Mouse (Mus musculus) gastrocnemius, adult 18-20 months (tissue): ENCODE data around the gene Rap1b. TPM values are rescaled to one million over a fixed set of nuclear protein-coding genes. Genes with fewer than 3 reads are reported as not detected.
A peak's percentile ranks its signal among the peaks of the same experiment; 100 is the strongest.

ENCODE experiments used
- DNase-seq: peaks from one replicate; pipeline ENCODE4 v3.0.0; 2021; ENCODE audit warnings: low spot score
- total RNA-seq, 2 experiments: library from RNA; stranded (reverse); gene quantifications; 2 replicates each; pipeline ENCODE4 v1.2.3; 2021

Rap1b gene
- total RNA-seq, 2 experiments from 2014 or later = 18.7 to 24.9 TPM

GRCm38 (mm10) chr10:117859800-117860199, 14.0 kb upstream of the Rap1b start:
- no peak for DNase-seq

GRCm38 (mm10) chr10:117858241-117858640, 12.4 kb upstream of the Rap1b start:
- DNase-seq = no peak

- no peak for DNase-seq
Observed at GRCm38 (mm10) chr10:117856001-117856720, 10.3 kb upstream of the Rap1b start.

- DNase-seq = no peak
Observed at GRCm38 (mm10) chr10:117852648-117853192, 6.9 kb upstream of the Rap1b start.

- no peak for DNase-seq
Observed at GRCm38 (mm10) chr10:117848981-117849380, 3.1 kb upstream of the Rap1b start.

GRCm38 (mm10) chr10:117846796-117847195, 961 bp upstream of the Rap1b start:
- DNase-seq = no peak

GRCm38 (mm10) chr10:117846260-117846632, 411 bp upstream of the Rap1b start:
- no peak for DNase-seq

- peak; percentile 58 for DNase-seq
Observed at GRCm38 (mm10) chr10:117844782-117845596, 846 bp downstream of the Rap1b start.

GRCm38 (mm10) chr10:117844279-117844678, 1.6 kb downstream of the Rap1b start:
- DNase-seq = no peak

- no peak for DNase-seq
Observed at GRCm38 (mm10) chr10:117843690-117844089, 2.1 kb downstream of the Rap1b start.

GRCm38 (mm10) chr10:117841765-117842164, 4.1 kb downstream of the Rap1b start:
- DNase-seq = no peak

GRCm38 (mm10) chr10:117840431-117840995, 5.3 kb downstream of the Rap1b start:
- DNase-seq = no peak

GRCm38 (mm10) chr10:117839737-117840136, 6.1 kb downstream of the Rap1b start:
- DNase-seq = no peak

GRCm38 (mm10) chr10:117838924-117839323, 6.9 kb downstream of the Rap1b start:
- DNase-seq = no peak

GRCm38 (mm10) chr10:117836354-117836753, 9.5 kb downstream of the Rap1b start:
- DNase-seq = no peak

- no peak for DNase-seq
Observed at GRCm38 (mm10) chr10:117835453-117835852, 10.4 kb downstream of the Rap1b start.

GRCm38 (mm10) chr10:117830797-117831196, 15.0 kb downstream of the Rap1b start:
- no peak for DNase-seq

GRCm38 (mm10) chr10:117829472-117830155, 16.2 kb downstream of the Rap1b start:
- DNase-seq = no peak

- DNase-seq = no peak
Observed at GRCm38 (mm10) chr10:117829022-117829421, 16.8 kb downstream of the Rap1b start.

- no peak for DNase-seq
Observed at GRCm38 (mm10) chr10:117828536-117828935, 17.3 kb downstream of the Rap1b start.

- no peak for DNase-seq
Observed at GRCm38 (mm10) chr10:117824647-117825046, 21.2 kb downstream of the Rap1b start.

GRCm38 (mm10) chr10:117824139-117824538, 21.7 kb downstream of the Rap1b start:
- DNase-seq = no peak
